Mouse (Mus musculus): ENCODE results near the gene Eif6. TPM values are rescaled to one million over a fixed set of nuclear protein-coding genes. Genes with fewer than 3 reads are reported as not detected.

Gene Eif6
- total and polyA plus RNA-seq, 3 experiments = 349 to 408 TPM; not detected in 1

- H3K9me3 ChIP-seq (replicated peaks; ENCODE audit: insufficient read depth, low read length) = no peaks in the 10 kb centered on the region
- H3K36me3 ChIP-seq (ENCODE audit: control insufficient read depth in 1 of 2, insufficient read depth in 2 of 2, low read length in 2 of 2) = no peaks in the 10 kb centered on the region
- no peak overlapping the region for H3K4me3 ChIP-seq (ENCODE audit: control insufficient read depth in 1 of 2, insufficient read depth in 1 of 2, low read depth in 2 of 2, low read length in 2 of 2)
- no peaks in the 10 kb centered on the region for H3K79me2 ChIP-seq (ENCODE audit: control insufficient read depth, insufficient read depth, low read length, poor library complexity)
- H3K27me3 ChIP-seq (ENCODE audit: control insufficient read depth in 1 of 2, insufficient read depth in 2 of 2, low read length in 2 of 2) = no peaks in the 10 kb centered on the region
- TF ChIP-seq TBP (IDR thresholded peaks at IDR 0.05; ENCODE audit: low read depth, low read length) (no peak), E2F4 (IDR thresholded peaks at IDR 0.05; ENCODE audit: borderline replicate concordance, low read depth, low read length) (no peak), USF2 (IDR thresholded peaks at IDR 0.05; ENCODE audit: borderline replicate concordance in 1 of 2, insufficient read depth in 1 of 2, low read depth in 1 of 2, low read length in 2 of 2) (no peak), MAZ (IDR thresholded peaks at IDR 0.05; ENCODE audit: low read depth, low read length) (no peak), UBTF (IDR thresholded peaks at IDR 0.05; ENCODE audit: borderline replicate concordance, insufficient read depth, low read depth, low read length) (no peak), ZKSCAN1 (IDR thresholded peaks at IDR 0.05; ENCODE audit: low read depth, low read length) (no peak), EP300 (IDR thresholded peaks at IDR 0.05; ENCODE audit: low read depth in 1 of 2, low read length in 2 of 2) (no peak), BHLHE40 (IDR thresholded peaks at IDR 0.05; ENCODE audit: borderline replicate concordance, low read depth, low read length) (no peak), CHD2 (IDR thresholded peaks at IDR 0.05; ENCODE audit: low read length) (no peak), ZNF384 (IDR thresholded peaks at IDR 0.05; ENCODE audit: low read depth, low read length) (no peak)
- no peak overlapping the region for H3K27ac ChIP-seq (ENCODE audit: control insufficient read depth, low read depth, low read length)
- no peak for DNase-seq (ENCODE audit: low read depth, low spot score)
- H3K4me1 ChIP-seq (ENCODE audit: control insufficient read depth in 1 of 2, insufficient read depth in 2 of 2, low read length in 2 of 2) = no peaks in the 10 kb centered on the region
- no peak overlapping the region for H3K9ac ChIP-seq (ENCODE audit: control insufficient read depth, low read depth, low read length, poor library complexity, severe bottlenecking)
Measured at GRCm38 (mm10) chr2:155838961-155839360, 12.2 kb upstream of the Eif6 start.

GRCm38 (mm10) chr2:155837961-155838360 lies 11.2 kb upstream of the Eif6 start:
- DNase-seq (ENCODE audit: low read depth, low spot score) = no peak
- TF ChIP-seq E2F4 (IDR thresholded peaks at IDR 0.05; ENCODE audit: borderline replicate concordance, low read depth, low read length) = no peak
- TF ChIP-seq POLR2AphosphoS5 (IDR thresholded peaks at IDR 0.05; ENCODE audit: borderline replicate concordance, low read depth, low read length) = no peak
- no peak for TF ChIP-seq HCFC1 (IDR thresholded peaks at IDR 0.05; ENCODE audit: low read depth, low read length)
- TF ChIP-seq MAZ (IDR thresholded peaks at IDR 0.05; ENCODE audit: low read depth, low read length) = no peak
- Histone ChIP-seq H3K79me2 (ENCODE audit: control insufficient read depth, insufficient read depth, low read length, poor library complexity) (no peaks in the 10 kb centered on the region), H3K4me1 (ENCODE audit: control insufficient read depth in 1 of 2, insufficient read depth in 2 of 2, low read length in 2 of 2) (no peaks in the 10 kb centered on the region), H3K27me3 (ENCODE audit: control insufficient read depth in 1 of 2, insufficient read depth in 2 of 2, low read length in 2 of 2) (no peaks in the 10 kb centered on the region), H3K9me3 (replicated peaks; ENCODE audit: insufficient read depth, low read length) (no peaks in the 10 kb centered on the region), H3K36me3 (ENCODE audit: control insufficient read depth in 1 of 2, insufficient read depth in 2 of 2, low read length in 2 of 2) (no peaks in the 10 kb centered on the region), H3K27ac (ENCODE audit: control insufficient read depth, low read depth, low read length) (no peak overlapping the region), H3K4me3 (ENCODE audit: control insufficient read depth in 1 of 2, insufficient read depth in 1 of 2, low read depth in 2 of 2, low read length in 2 of 2) (no peak overlapping the region), H3K9ac (ENCODE audit: control insufficient read depth, low read depth, low read length, poor library complexity, severe bottlenecking) (no peak overlapping the region)

GRCm38 (mm10) chr2:155834732-155835131 lies 8.0 kb upstream of the Eif6 start, which contains the start of gene Fam83c:
TSS of gene Fam83c (minus strand) at chr2:155834854.
- Histone ChIP-seq H3K4me3 (ENCODE audit: control insufficient read depth in 1 of 2, insufficient read depth in 1 of 2, low read depth in 2 of 2, low read length in 2 of 2) (no peak within 1 kb of the TSS), H3K27me3 (ENCODE audit: control insufficient read depth in 1 of 2, insufficient read depth in 2 of 2, low read length in 2 of 2) (no peaks in the 10 kb centered on the region), H3K9ac (ENCODE audit: control insufficient read depth, low read depth, low read length, poor library complexity, severe bottlenecking) (no peak within 1 kb of the TSS), H3K36me3 (ENCODE audit: control insufficient read depth in 1 of 2, insufficient read depth in 2 of 2, low read length in 2 of 2) (no peaks in the 10 kb centered on the region), H3K79me2 (ENCODE audit: control insufficient read depth, insufficient read depth, low read length, poor library complexity) (no peaks in the 10 kb centered on the region), H3K27ac (ENCODE audit: control insufficient read depth, low read depth, low read length) (no peak within 1 kb of the TSS), H3K4me1 (ENCODE audit: control insufficient read depth in 1 of 2, insufficient read depth in 2 of 2, low read length in 2 of 2) (no peaks in the 10 kb centered on the region), H3K9me3 (replicated peaks; ENCODE audit: insufficient read depth, low read length) (no peaks in the 10 kb centered on the region)
- TF ChIP-seq JUND (IDR thresholded peaks at IDR 0.05; ENCODE audit: low read depth, low read length) (no peak), CHD2 (IDR thresholded peaks at IDR 0.05; ENCODE audit: low read length) (no peak), EP300 (IDR thresholded peaks at IDR 0.05; ENCODE audit: low read depth in 1 of 2, low read length in 2 of 2) (no peak), CHD1 (IDR thresholded peaks at IDR 0.05; ENCODE audit: low read depth, low read length) (no peak), BHLHE40 (IDR thresholded peaks at IDR 0.05; ENCODE audit: borderline replicate concordance, low read depth, low read length) (no peak), POLR2A (IDR thresholded peaks at IDR 0.05; ENCODE audit: control insufficient read depth in 1 of 2, insufficient read depth in 1 of 2, low read depth in 1 of 2, low read length in 2 of 2, poor library complexity in 1 of 2) (no peak), ELF1 (IDR thresholded peaks at IDR 0.05; ENCODE audit: low read depth, low read length) (no peak), TBP (IDR thresholded peaks at IDR 0.05; ENCODE audit: low read depth, low read length) (no peak), POLR2AphosphoS2 (IDR thresholded peaks at IDR 0.05; ENCODE audit: low read length) (no peak), MXI1 (IDR thresholded peaks at IDR 0.05; ENCODE audit: low read depth, low read length) (no peak), TAL1 (IDR thresholded peaks at IDR 0.05; ENCODE audit: low read length) (no peak), TCF12 (IDR thresholded peaks at IDR 0.05; ENCODE audit: low read depth, low read length) (no peak), E2F4 (IDR thresholded peaks at IDR 0.05; ENCODE audit: borderline replicate concordance, low read depth, low read length) (no peak), RCOR1 (IDR thresholded peaks at IDR 0.05; ENCODE audit: low read depth, low read length) (no peak), MAX (IDR thresholded peaks at IDR 0.05; ENCODE audit: low read length) (no peak), ETS1 (IDR thresholded peaks at IDR 0.05; ENCODE audit: low read depth, low read length) (no peak), NELFE (IDR thresholded peaks at IDR 0.05; ENCODE audit: low read depth, low read length) (no peak), ZC3H11A (IDR thresholded peaks at IDR 0.05; ENCODE audit: low read depth, low read length) (no peak)
- no peak for DNase-seq (ENCODE audit: low read depth, low spot score)

All from MEL (cell line).